Mouse (Mus musculus): ENCODE data around the gene Fbxo24.

DNA sequence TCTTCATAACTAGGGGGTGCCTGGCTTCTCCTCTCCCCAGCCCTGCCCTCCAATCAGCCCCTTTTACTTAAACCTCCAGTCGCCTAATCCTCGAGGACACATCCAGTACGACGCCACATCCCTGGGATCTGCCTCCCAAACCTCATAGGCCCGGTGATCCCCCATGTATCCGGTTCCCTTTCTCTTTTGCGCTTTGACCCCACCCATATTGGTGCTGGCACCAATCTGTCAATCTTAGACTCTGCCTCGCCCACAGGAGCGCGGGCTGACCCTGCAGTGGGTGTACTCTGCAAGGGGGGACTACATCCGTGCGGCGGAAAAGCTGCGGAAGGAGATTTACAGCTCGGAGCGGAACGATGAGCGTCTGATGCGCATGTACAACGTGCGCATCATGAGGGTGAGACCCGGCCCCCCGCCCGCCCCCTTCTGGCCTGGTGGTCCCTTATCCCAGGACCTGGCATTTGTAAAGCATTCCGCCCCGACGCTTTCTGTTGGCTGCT lies 45.1 kb downstream of the Fbxo24 start:
- TF ChIP-seq MAFK (IDR thresholded peaks at IDR 0.05; ENCODE audit: insufficient read depth, low read depth, low read length) (no peak), CHD2 (IDR thresholded peaks at IDR 0.05; ENCODE audit: low read depth, low read length) (no peak), HCFC1 (IDR thresholded peaks at IDR 0.05; ENCODE audit: borderline replicate concordance, insufficient read depth, low read length) (no peak)

Measured in ES-E14 (cell line).